Mouse (Mus musculus) cortical plate, adult 2 months (tissue): ENCODE measurements at regions not wholly inside any gene's neighbourhood (a gene's known extent, or its start where the extent isn't known, plus 50 kb on each side); places are given as distances from the start of the nearest gene placed in this dataset.

Source experiments
- CTCF ChIP-seq: fragments of 200-500 bp; IDR thresholded peaks from 2 replicates; pipeline ENCODE4 v1.5.1; 2011; ENCODE audit warnings: mild to moderate bottlenecking, control low read depth, low read length; ENCODE audit not compliant: insufficient read depth; ENCODE audit errors: extremely low read depth
- POLR2A ChIP-seq: fragments of 200-500 bp; IDR thresholded peaks from 2 replicates; pipeline ENCODE4 v1.6.1; 2011; ENCODE audit warnings: mild to moderate bottlenecking, low read length, control low read depth; ENCODE audit not compliant: insufficient read depth; ENCODE audit errors: extremely low read depth

- TF ChIP-seq CTCF (no peak), POLR2A (no peak)
Observed at GRCm38 (mm10) chr9:43575659-43576058, 168.1 kb upstream of the Nectin1 start.
